Mouse (Mus musculus) cerebellum, adult (tissue): Measurements from ENCODE around the gene Slc34a1.

Source experiments
- ATAC-seq: cut with Nextera tagmentation; 2 replicates; pipeline ENCODE4 v1.9.2; 2017; ENCODE audit warnings: mild to moderate bottlenecking, moderate library complexity, mixed read lengths; ENCODE audit not compliant: insufficient number of reproducible peaks, low FRiP score, low TSS enrichment

Gene Slc34a1

GRCm38 (mm10) chr13:55465184-55465583, 67.2 kb downstream of the Slc34a1 start:
- ATAC-seq, result no peak
